Mouse (Mus musculus) embryo, embryonic 11.5 days (tissue): ENCODE measurements at regions not wholly inside any gene's neighbourhood (a gene's known extent, or its start where the extent isn't known, plus 50 kb on each side); places are given as distances from the start of the nearest gene placed in this dataset.

ENCODE experiments used
- DNase-seq: peaks from one replicate; pipeline ENCODE4 v3.0.0-alpha.2; 2012; ENCODE audit warnings: low read depth, low spot score

DNA sequence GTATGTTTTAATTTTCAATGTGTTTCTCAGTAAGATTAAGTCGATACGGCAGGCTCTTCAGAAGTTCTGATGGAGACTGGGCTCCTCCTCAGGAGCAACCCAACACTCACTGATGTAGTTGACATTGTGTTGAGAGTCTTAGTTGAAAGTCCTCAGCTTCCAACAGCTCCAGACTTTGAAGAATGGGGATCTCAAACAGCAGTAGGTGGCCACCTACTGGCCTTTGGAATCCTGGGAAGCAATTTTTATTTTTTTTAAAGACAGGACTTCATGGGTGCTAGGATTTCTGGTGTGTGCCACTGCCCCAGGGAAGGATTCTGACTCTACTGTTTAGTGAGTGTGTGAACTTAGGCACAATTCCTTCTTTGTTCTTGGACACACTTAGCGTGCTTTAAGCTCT lies 225.9 kb upstream of the Tbc1d5 start:
- DNase-seq, result no peak

DNA sequence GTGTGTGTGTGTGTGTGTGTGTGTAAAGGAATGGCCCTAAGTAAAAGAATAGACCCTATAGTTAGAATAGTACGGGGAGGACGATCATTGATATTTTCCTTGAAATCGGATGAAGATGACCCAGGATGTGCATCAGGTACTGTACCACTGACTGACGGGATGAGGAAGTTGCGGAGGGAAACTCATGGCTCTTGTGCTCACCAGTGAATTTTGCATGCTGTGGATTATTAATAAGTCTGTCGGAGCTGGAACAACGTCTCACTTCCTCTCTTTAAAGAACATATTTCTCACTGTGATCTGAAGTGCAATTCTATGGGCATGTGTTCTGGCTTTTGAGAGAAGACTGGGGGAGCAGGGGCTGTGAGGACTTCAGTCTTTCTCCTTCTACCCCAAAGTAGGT lies 218.8 kb upstream of the Tbc1d5 start:
- no peak for DNase-seq

DNA sequence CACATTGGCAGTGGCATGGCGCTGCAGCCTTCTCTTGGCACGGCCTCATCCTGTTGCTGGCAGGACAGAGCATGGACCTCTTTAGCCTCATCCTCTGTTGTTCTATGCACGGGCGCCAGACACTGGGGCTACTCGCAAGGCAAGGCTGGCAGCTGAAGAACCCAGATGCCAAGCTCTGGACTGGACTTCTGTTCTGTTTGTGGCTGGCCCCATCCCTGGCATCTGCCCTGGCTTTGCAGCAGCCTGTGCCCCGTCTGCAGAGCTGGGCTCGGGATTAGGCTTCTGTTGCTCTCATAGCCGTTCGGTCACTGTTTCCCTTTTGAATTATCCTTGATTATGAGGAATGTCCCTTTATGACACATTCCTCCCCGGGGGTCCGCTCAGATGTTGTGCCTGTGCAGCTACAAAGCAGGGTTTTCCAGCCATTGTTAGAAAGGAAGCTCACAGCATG lies 214.6 kb upstream of the Tbc1d5 start:
- DNase-seq, result no peak

DNA sequence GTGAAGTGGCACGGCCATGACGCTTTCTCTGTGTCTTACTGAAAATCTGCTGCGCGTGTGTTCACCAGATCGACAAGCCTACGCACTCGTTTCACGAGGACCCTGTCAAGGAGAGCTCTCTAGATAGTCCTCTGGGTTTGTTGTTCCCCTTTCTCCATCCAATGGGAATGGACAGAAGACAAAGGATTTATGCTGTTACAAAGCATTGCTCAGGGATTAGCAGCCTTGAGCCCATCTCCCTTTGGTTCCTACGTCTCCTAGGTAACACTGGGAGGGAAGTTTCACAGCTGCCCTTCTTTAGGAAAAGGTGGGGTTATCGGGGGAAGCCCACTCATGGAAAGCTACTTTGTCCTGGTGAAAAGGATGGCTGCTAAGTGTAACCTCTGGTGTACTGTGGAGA lies 212.7 kb upstream of the Tbc1d5 start:
- DNase-seq, result no peak

DNA sequence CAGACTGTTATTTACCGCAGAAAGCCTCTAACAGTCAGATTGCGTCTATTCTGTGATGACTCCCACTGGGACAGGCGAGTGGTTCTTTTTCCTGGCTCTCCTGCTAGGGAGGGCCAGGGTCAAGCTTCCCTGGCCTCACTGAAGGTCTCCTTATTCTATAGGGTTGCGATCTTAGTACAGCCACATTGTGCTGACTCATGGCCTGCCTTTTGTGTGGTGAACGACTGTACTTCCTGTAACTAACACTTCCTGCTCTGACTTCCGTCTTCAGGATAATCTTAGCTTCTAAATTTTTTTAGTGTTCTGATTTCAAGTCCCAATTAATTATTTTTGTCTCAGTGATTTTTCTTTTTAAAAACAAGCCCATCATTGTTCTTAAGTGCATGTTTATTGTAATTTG lies 203.4 kb upstream of the Tbc1d5 start:
- no peak for DNase-seq

DNA sequence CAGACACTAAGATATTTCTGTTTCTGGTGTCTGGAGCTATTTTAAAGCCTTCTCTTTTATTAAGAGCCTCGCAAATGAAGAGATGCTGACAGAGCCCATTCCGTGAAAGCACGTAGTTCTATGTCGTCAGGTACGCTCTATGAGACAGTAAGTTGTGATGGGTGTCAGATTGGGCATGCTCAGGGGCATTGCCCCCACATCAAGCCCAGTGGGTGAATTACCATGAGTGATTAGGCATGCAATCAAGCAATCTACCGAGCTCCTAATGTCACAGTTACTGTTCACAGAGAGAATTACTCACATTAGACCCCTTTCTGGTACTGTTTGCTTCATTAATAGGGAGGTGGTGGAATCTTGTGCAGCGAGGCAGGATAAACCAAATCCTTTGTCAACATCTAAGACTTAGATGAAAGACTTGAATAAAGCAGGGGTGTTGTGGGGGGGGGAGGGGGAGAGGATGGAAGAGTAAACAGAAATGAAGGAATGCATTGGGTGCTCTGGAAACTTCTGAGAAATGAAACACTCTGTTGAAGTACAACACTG lies 192.9 kb upstream of the Tbc1d5 start:
- no peak for DNase-seq

DNA sequence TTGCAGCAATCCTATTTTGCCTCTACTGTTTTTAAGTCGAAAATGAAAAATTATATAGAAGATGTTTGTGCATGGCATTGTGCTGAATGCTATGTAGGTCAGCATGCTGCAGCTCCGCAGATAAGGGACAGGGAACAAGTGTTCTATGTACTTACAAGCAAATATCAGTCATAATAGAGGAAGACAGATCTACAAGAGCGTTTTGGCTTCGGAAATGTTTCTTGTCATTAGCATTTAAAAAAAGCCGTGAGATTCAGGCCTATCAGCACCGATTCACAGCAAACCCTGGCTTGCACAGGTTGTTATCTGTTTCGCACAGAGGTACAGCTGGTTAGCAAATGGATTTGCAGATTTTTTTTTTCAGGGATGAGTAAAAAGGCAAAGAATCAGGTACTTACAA lies 191.8 kb upstream of the Tbc1d5 start:
- DNase-seq, result no peak

DNA sequence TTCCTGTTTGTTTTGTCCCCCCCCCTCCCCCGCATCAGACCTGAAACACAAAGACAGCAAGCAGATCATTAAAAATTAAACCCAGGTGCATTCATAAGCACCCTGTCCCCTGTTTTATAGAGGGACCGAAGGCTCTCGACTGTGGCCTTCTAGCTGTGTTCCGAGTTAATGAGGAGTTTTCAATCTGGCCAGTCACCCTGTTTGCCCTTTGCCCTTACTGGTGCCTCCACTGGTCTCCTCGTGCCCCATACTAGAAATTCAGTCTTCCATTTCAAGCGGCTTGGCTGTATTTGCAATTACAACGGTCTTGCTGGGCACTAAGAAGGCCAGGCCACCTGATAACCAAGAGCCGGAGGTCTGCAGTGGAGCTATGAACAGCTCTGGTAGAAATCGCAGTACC lies 190.9 kb upstream of the Tbc1d5 start:
- no peak for DNase-seq

DNA sequence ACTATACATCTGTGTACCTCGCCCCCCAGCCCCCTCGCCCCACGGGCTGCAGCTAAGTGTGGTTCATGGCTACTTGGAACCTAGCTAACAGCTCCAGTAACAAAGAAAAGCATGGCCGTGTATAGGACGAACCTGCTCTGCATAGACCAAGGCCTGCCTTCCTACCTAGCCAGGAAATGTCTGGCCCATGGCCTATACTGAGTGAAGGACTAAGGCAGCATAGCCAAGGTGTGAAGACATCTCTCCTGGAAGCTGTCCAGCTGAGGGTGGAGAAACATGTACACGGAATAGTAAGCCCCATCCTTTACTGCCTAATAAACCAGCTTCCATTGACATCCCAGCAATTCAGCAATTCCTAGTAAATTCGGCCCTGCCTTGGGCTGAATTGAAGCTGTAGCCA lies 183.6 kb upstream of the Tbc1d5 start:
- no peak for DNase-seq

DNA sequence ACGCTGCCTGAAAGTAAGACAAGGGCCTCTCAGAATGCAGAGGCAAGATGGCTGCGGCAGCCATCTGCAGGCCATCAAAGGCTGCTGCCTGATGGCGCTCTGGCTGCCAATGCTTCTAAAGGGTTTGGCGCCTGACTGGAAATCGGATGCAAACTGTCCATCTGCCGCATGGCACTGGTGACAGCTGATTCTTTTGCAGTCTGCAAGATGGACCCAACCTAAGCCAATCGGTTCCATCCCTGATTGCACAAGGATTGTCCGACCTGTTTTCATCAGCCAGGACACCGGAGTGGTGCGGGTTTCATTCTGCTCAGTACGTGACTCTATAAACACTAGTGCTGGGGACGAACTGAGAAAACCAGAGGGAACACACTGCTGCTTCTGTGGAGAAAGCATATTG lies 183.1 kb upstream of the Tbc1d5 start:
- DNase-seq, result no peak

DNA sequence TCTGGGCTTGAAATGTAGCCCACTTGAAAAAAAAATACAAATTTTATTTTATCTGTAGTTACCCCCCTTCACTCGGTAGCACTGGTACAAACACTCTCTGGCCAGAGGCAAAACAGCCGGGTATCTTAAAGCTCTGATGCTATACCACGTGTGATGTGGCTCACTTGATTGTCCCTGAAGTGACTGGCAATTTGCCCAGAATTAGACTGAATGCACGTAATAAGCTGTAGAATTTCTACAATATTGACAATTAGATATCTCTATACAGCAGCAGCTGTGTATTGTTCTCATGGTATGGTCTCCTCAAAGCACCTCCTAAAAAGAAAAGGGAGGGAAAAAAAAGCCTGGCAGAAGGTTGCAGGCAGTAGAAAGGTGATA lies 179.2 kb upstream of the Tbc1d5 start:
- no peak for DNase-seq

DNA sequence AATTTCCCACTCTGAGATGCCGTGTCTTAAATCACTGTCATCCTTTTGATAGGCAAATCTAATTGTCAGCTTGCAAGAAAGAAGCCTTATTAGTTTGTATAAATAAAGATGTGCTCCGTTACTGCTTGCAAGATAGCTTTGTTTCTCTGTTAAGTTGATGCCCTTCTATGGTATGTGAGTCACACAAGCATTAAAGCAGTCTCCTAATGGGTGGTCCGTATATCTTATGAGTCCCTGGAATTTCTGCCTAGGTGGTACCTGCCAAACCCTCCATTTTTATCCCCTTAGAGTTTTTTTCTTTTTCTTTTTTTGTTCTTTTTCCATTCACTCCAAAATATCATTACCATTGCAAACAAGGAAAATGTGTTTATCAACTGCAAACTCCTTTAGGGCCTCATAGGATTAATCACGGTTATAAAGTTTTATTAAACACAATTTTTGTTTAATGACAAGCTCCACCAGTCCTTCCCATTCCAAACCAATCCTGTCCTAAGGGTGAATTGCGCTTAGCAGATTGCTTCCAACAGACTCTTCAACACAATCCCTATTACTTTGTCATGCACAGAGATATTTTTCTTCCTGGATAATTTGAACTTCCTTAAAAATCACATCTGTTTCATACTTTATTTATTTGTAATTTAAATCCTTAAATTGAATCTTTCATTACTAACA lies 178.7 kb upstream of the Tbc1d5 start:
- DNase-seq, result no peak

DNA sequence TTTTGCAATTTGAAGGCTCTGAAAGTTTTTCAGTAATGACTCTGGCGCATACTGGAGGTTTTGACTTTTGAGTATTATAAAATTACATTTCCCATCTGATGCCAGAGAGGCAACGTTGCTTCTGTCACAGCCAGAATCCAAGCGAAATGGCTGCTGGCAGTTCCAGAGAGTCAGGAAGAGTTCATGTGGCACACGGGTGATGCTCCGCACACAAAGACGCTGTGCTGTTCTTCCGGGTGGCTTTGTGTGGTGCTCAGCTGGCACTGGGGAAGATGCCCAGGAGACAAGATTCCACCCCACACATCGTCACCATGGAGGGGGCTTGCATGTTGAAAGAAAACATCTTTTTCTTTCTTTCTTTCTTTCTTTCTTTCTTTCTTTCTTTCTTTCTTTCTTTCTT lies 177.3 kb upstream of the Tbc1d5 start:
- DNase-seq, result no peak

DNA sequence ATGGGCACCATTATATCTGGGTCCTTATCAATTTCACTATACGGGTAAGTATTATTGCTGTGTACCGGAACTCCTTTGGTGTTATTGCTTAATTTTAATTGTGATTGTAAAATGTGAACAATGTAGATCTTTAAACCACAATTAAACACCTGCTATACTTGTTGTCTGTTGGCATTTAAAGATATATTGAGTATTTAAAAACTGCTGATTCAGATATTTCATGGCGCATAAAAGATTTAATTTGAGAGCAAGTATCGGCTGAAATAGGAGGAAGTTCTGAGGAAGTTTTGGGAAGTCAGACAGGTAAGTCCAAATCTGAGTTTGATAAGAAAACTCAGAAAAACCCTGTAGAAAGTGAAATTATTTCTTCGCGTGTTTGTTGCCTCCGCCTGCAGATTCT lies 142.7 kb upstream of the Tbc1d5 start:
- no peak for DNase-seq

DNA sequence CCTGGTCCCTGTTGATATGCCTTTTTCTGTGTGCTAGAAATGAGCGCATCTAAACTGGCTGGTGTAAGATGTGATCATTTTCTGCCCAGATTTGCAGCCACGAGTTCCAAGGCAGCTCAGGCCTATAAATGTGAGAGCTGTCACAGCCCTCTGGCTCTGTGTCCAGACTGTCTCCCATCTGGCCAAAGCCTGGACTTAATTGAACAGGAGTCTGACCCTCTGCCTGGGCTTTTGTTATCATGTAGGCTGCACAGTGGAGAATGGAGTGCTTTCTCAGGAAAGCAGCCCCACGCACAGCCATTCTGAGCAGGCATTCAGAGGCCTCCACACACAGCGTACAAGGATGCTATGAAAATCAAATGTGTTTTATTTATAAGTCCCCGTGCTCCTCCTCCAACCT lies 141.9 kb upstream of the Tbc1d5 start:
- DNase-seq, result no peak

DNA sequence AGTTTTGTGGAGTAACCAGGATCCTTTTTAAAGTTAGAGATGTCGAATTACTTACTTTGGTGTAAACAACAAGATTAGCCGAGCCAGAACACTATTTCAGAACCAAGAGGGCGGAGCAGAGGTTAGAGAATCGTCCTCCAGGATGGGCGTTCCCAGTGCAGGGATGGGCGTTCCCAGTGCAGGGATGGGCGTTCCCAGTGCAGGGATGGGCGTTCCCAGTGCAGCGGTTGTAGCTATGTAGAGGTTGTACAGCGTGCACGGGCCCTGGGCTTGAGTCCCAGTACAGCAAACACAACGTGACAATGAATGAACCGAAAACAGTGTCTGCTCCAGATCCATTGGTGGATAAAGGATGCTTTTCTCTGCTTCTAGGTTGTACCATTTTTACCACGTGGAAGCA lies 125.8 kb upstream of the Tbc1d5 start:
- DNase-seq, result no peak

DNA sequence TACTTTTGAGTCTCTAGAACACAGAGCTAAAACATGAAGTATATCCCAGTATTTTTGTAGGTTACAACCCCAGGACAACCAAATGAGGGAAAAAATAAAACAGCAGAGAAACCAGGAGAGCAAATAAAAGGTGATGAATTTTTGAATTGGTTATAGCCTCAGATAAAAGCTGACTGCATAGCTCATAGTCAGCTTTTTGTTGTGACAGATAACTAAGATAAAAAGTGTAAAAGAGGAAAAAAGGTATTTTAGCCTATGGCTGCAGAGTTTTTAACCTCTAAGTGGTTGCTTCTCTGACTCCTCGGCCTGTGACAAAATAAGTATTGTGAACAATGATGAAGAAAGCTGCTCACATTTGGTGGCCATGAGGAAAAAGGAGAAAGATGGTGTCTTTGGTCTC lies 111.6 kb upstream of the Tbc1d5 start:
- no peak for DNase-seq

DNA sequence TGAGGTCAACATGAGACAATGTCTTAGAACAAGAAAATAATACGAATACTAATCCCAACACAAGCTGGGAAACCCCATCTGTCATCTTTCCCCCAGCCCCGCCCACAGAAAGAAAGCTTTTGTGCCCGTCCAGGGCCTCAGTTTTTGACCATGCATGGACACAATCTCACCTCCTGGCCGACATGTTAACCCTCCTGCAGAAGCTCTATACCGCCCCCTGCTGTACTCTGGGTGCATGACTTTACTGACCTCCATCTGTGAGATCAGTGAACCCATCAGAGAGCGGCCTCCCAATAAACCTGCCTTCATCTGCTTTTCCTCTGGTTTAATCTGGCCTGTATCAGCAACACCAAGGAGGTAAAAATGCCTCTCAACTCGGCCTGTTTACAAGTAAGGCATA lies 109.6 kb upstream of the Tbc1d5 start:
- DNase-seq, result peak; percentile 4

DNA sequence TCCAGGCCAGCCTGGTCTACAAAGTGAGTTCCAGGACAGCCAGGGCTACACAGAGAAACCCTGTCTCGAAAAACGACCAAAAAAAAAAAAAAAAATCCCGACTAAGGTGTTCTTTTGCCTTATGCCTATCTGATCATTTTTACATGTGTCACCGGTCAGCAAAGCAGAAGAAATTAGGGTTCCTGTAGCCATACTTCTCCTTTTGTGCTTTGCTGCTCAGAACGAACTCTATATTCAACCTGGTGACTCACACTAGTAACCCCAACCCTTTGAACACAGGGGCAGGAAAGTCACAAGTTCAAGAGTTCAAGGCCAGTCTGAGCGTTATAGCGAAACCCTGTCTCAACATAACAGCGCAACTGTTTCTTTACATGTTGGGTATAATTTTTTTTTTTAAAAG lies 108.7 kb upstream of the Tbc1d5 start:
- no peak for DNase-seq

DNA sequence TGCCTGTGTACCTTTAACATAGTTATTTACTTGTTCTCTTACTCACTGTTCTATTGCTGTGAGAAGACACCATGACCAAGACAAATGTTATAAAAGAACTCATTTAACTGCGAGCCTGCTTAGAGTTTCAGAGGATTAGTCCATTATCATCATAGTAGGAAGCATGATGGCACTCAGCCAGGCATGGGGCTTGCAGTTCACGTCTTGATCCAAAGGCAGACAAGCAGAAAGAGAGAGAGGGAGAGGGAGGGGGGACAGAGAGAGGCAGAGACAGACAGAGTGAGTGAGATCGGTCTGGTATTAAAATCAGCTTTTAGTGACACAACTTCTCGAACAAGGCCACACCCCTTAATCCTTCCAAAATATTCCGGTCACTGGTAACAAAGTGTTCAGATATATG lies 106.2 kb upstream of the Tbc1d5 start:
- DNase-seq, result no peak

DNA sequence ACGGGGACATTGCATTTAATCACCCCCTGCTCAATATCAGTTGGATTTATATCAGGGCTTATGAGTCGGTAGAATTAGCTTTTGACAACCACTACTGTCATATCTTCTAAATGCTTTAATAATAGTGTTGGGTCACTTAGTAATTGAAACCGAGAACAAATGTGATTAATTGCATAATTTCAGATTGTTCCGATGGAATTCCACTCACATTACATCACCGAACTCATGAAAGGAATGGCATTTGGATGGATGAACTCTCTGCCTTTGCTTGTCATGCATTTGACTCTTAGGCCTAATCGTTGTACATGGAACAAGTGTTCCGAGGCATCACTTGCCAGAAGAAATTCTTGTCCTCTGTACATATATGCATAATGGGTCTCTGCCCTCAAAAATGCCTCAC lies 99.6 kb upstream of the Tbc1d5 start:
- no peak for DNase-seq

DNA sequence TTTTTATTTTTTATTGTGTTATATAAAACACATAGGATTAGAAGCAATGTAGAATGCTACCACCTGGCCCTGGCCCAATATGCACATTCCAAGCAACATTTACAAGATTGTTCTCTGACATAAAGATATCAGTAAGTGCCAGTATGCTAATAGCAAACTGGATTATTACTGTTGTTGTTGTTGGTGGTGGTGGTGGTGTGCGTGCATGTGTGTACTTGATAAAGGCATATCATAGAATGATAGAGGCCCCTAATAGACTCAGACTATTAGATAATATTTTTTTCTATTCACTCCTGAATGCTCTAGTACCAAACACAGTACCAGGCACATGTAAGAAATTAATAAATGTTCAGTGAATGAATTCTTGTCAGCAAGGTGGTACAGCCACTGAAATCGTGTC lies 98.9 kb upstream of the Tbc1d5 start:
- DNase-seq, result no peak

DNA sequence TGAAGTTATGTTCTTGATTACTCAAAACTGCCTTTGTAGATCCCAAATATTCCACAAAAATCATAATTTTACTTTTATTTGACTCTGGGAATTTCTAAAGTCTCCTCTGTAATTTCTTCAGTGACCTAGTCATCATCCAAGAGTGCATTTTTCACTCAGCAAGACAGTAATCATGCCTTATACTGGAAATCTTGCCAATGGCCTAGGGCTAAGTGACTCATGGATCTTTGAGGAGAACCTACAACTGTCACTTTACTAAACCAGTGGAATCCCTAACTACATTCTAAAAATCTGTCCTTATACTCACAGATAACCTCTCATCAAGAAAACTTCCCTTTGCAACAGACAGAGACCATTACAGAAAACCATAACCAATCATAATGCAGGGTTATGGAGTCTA lies 98.0 kb upstream of the Tbc1d5 start:
- DNase-seq, result no peak

DNA sequence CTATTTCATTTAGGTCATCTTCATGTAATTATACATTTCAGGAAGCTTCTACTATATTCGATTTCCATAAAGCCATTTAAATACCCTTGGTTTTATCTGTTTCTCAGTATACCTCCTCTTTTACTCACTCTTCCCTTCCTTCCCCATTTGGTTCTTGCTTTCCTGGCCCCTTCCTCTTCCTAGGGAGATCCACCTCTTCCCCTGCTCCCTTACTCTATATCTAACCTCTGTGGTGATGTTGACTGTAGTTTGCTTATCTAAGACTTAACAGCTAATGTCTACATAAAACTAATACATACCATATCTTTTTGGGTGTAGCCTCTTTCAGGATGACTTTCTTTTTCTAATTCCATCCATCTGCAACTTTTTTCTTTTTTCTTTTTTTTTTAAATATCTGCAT lies 92.9 kb upstream of the Tbc1d5 start:
- no peak for DNase-seq
